Mouse (Mus musculus) embryo, embryonic 10 days (tissue): Measurements from ENCODE around the gene Fam117a.

Experiments
- DNase-seq: peaks from one replicate; pipeline ENCODE4 v3.0.0-alpha.2; 2015; ENCODE audit warnings: low spot score

Fam117a gene

GRCm38 (mm10) chr11:95420880-95421435 is 84.1 kb downstream of the Fam117a start:
- DNase-seq = no peak

DNA sequence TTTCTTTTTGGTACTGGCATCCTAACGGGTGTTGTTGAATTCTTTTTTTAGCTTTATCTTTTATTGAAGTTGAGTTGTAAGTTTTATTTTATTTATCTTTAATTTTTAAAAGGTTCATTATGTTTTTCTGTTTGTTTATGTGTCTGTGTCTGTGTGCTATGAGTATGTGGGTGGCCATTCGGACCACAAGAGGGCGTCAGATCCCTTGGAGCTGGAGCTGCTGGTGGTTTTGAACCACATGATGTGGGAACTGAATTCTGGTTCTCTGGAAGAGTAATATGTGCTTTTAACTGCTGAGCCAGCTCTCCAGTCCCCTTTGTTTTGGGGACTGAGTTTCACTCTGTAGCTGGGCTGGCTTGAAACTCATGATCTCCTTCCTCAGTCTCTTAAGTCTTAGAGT is 86.7 kb downstream of the Fam117a start:
- no peak for DNase-seq

GRCm38 (mm10) chr11:95431344-95431743 is 94.5 kb downstream of the Fam117a start:
- DNase-seq = no peak
